Mouse (Mus musculus) CD4-positive, CD25-positive, alpha-beta regulatory T cell, adult 4 months (primary cell): ENCODE data around the gene Ttc28. TPM values are rescaled to one million over a fixed set of nuclear protein-coding genes. Genes with fewer than 3 reads are reported as not detected.

ENCODE experiments used
- ATAC-seq: one replicate; pipeline ENCODE4 v1.8.0; 2017
- polyA plus RNA-seq, 2 experiments: library from polyadenylated mRNA; unstranded; fragments of 100-300 nt; shearing (Covaris generic); gene quantifications; one replicate each; pipeline ENCODE4 v1.2.1; 2017

Ttc28 gene
- polyA plus RNA-seq, 2 experiments from 2014 or later, result 4.1 to 4.4 TPM

DNA sequence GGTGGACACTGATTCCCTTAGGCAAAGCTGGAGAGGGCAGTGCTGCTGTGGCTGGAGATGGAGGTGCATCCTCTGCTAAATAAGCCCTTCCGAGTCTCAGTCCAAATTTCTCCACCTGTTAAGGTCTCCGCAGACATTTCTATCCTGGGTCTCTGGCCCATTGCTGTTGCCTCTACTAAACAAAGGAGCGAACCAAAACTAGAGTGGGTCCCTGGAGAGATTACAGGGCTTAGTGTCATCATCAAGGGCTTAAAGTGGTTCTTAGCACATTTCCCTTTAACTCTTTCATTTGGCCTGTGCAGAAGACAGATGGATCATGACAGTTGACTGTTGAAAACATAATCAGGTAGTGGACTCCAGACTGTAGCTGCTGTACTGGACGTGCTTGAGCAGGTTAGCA, 9.0 kb downstream of the Ttc28 start:
- no peak for ATAC-seq

DNA sequence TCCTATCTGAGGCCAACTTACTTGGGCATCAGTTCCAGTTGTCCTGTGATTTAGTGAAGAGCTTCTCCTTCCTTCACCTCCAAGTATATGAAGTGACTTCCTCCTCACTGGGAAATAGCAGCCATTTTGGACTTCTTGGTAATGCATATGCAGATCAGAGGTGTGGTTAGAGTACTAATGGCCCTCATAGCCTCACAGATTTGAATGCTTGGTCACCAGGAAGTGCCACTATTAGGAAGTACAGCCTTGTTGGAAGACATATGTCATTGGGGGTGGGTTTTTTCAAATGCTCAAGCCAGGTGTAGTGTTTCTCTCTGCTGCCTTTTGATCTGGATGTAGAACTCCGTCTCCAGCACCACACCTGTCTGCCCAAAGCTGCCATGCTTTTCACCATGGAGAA, 10.3 kb downstream of the Ttc28 start:
- ATAC-seq, result no peak

DNA sequence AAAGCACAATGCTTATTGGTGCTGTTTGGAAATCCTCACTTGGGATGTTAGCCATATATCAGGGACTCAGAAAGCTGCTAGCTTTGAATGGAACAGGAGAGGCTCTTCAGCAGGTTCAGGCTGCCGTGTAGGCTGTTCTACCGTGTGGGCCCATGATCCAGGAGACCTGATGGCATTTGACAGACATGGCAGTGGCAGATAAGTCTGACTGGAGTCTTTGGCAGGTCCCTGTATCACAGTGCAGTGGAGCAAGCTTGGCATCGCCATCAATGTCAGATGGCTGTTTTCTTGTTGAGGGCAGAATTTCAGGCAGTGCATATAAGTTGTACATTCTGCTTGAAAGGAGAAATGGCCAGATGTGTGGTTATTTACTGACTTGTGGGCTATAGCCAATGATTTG, 11.0 kb downstream of the Ttc28 start:
- ATAC-seq, result no peak

DNA sequence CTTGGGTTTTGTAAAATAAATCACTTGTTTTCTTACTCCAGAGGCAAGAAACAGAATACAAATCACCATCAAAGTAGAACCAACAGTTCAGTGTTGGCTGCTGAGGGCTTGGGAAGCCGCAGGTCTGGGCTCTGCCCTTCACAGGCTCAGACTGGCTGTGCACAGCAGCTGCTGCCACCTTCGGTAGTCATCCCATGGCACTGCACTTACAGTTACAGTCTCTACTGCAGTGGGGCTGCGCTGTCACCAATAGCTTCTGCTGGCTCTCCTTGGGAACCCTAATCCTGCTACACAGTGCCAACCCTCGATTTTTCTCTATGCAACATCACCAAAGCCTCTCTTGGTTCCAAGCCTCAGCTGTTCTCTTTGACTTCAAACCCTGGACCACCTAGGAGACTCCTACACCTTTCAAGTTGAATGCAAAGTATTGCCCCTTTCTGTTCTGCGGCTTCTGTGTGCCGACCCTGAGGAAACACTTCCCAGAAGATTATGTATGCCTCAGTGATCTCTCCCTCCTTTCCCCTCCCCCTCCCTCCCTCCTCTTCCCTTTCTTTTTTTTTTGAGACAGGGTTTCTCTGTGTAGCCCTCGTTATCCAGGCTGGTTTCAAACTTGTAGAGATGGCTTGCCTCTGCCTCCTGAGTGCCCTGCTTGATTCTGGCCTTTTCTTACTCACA, 17.6 kb downstream of the Ttc28 start:
- no peak for ATAC-seq

DNA sequence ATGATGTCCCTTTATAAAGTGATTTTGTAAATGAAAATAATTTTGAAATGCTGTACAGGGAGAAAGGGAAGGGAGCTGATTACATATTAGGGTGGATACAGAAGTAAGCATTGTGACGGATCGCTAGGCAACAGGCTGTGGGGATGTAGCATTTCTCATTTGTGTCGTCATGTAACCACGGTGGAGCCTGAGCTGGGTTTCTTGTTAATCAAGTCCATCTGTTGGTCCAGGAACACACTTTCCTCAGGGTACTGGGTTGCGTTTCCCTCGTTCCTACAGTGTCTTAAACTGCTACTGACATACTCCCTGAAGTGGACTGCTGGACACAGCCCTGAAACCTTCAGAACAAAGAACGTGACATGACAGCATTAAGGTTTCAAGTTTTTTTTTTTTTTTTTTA, 18.6 kb downstream of the Ttc28 start:
- ATAC-seq, result no peak

DNA sequence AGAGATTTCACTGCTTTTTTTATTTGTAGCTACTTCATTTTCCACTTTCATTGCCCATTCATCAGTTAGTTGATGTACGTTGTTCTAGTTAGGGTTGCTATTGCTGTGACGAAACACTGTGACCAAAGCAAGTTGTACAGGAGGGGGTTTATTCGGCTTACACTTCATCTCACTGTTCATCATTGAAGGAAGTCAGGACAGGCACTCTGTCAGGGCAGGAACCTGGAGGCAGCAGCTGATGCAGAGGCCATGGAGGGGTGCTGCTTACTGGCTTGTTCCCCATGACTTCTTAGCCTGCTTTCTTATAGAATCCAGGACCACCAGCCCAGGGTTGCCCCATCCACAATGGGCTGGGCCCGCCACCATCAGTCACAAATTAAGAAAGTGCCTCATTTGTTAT, 19.2 kb downstream of the Ttc28 start:
- no peak for ATAC-seq

DNA sequence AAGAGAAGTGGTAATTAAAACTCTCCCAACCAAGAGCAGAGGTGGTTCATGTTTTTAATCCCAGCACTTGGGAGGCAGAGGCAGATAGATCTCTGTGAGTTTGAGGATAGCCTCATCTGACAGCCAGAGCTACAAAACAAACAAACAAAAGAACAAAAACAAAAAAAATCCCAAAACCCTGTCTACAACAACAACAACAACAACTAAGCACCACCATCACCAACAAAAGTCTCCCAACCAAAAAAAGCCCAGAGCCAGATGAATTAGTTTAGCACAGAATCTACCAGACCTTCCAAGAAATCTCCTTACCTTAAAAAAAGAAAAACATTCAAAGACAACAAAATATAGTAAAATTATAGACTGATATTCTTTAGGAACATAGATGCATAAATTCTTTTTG, 20.7 kb downstream of the Ttc28 start:
- ATAC-seq, result no peak

DNA sequence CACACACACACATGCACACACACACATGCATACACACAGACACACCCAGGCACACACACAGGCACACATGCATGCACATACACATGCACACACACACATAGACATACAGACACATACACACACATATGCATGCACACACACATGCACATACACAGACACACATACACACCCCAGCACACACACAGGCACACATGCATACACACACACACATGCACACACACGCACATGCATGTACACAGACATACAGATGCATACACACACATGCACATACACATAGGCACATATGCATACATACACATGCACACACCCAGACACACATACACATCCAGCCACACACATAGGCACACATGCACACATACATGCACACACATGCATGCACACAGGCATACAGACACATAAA, 27.1 kb downstream of the Ttc28 start:
- ATAC-seq, result no peak

DNA sequence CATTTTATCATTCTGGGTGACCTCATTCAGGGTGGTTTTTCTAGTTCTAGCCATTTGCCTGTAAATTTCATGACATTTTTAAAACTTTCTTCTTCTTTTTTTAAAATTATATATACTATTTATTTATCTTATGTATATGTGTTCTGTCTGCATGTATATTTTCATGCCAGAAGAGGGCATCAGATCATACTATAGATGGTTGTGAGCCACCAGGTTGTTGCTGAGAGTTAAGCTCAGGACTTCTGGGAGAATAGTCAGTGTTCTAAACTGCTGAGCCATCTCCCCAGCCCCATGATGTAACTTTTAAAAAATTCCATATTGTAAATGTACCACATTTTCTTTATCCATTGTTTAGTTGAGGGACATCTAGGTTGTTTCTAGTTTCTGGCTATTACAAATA, 29.3 kb downstream of the Ttc28 start:
- peak; percentile 37 for ATAC-seq

DNA sequence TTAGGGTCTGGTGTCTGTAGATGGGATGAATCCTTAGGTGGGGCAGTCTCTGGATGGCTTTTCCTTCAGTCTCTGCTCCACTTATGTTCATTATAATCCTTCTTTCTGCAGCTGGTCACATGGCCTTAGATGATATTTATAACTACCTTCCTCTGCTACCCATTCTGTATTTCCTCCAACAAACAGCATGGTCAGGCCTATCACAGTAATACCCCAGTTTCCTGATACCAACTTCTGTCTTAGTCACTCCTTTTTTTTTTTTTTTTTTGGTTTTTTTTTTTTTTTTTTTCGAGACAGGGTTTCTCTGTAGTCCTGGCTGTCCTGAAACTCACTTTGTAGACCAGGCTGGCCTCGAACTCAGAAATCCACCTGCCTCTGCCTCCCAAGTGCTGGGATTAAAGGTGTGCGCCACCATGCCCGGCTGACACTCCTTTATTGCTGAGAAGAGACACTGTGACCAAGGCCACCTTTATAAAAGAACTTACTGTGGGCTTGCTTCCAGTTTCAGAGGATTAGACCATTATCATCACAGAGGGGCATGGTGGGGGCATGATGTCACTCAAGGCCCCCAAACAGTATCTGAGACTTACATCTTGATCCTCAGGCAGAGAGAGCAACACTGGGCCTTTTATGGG, 30.5 kb downstream of the Ttc28 start:
- ATAC-seq, result no peak

DNA sequence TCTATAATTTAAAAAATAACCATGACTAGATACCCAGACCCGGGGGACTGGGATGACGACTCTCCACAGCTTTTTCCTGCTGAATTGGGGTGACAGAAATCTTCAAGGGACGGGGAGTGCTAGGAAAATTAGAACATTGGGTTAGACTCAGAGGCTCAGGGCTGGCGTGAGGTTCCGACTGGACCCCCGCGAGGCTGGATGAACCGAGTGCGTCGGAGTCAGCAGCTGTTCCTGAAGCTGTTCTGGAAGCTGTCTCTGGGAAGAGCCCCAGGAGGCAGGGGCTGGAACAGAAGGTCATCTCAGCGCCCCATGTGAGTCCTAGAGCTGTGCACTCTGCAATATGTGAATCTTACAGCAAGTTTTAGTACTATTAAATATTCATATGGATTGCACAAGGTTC, 35.3 kb downstream of the Ttc28 start:
- no peak for ATAC-seq

DNA sequence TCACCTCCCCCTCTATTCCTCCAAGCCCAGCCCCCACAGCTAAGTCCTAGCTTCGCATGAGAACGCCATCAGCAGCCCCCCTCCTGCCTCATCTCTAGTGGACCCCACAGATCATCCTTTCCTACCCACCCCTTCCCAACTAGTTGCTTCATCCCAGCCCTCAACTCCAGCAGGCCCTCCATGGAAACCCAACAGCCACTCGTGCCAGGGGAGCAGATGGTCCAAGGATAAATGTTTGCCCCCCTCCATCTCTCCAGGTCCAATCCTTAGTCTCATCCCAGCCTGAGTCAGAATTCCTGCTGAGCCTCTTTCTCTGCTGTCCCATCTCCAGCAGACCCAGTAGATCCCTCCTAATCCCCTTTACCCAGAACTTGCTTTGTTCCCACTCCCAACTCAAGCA, 36.6 kb downstream of the Ttc28 start:
- no peak for ATAC-seq

DNA sequence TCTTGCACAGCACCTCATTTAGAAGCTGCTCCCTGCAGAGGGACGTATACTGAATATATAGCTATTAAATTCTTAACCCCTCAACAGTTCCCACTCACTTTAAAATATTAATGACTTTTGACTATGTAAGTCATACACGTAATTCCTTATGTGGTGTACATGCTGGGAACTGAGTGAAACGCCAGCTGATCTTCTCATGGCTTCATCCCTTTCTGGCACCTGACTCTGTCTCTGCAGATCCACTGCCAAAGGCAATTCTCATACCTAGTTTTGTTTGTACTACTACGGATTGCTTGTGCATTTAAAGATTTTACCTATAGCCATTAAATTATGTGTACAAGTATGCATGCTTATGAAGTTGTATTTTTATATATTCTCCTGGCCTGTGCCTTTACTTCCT, 39.9 kb downstream of the Ttc28 start:
- ATAC-seq, result no peak

DNA sequence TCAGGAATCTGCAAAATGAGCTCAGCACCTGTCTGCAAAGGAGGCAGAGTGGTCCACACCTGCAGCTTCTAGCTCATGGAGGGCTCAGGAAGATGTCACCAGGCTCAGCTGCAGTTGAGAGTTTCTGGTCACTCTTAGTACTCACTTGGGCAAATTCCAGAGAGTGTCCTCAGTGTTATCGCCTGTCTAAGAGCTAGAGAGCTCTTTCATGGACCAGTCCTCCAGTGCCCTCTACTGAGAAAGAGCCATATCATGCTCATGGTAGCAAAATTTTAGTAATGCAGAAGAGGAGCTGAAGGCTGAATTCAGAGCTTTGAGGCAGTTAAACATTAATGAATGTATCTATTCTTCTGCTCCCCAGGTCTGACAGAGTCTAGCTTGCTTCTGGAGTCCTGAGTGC, 43.7 kb downstream of the Ttc28 start:
- no peak for ATAC-seq

DNA sequence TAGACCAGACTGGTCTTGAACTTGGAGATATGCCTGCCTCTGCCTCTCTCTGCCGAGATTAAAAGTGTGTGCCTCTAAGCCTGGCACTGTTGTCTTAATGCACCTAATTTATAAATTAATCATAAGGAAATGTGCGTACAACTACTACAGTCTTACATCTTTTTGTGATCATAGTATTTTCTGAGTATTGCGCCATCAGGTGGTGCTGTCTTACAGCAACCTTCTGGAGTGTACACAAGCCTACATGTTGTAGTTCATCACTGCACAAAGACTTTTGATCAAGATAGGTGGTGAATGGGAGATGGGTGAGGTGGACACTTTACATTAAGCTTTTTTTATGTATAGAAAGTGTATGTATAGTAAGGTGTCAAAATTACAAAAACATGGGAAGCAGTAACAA, 45.0 kb downstream of the Ttc28 start:
- ATAC-seq, result no peak

DNA sequence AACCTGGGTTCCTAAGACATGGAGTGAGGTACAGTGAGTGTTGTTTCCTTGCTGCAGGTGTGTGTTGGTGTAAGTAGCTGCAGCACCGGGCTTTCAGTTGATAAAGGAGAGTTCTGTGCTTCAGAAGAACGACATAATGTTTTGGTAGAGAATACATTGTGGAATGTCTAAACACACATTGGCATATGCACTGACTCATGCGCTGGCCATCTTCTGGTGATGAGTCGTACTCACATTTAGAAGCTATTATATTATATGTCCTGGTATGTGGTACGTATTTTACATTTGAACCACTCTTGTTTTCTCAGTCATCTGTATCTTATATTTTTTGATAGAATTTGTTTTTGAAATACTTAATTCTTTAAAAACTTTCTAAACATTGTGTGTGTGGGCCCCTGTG, 46.2 kb downstream of the Ttc28 start:
- no peak for ATAC-seq

DNA sequence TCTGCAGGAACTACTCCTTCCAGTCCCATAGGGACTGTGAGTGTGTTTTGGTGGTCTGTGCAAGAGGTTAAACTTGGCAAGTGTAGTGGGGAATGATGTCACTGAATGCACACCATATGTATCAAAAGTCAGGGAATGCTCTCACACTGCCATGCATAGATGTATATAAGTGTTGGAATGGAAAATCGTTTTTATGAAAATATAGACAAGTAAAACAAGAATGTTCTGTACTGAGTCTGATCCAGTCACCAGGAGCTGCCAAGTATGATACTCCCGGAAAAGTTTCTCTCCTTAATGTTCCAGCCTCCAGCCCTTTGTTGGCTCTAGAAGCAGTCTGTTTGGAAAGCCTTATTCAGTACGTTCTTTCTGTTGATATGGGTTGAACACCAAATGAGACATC, 48.7 kb downstream of the Ttc28 start:
- no peak for ATAC-seq

DNA sequence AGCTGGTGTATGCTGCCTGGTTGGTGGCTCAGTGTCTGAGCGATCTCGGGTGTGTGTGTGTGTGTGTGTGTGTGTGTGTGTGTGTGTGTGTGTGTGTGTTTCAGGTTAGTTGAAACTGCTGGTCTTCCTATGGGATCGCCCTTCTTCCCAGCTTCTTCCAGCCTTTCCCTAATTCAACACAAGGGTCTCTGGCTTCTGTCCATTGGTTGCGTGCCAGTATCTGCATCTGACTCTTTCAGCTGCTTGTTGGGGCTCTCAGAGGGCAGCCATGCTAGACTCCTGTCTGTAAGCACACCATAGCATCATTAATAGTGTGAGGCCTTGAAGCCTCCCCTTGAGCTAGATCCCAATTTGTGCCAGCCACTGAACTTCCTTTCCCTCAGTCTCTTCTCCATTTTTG, 49.7 kb downstream of the Ttc28 start:
- ATAC-seq, result no peak

DNA sequence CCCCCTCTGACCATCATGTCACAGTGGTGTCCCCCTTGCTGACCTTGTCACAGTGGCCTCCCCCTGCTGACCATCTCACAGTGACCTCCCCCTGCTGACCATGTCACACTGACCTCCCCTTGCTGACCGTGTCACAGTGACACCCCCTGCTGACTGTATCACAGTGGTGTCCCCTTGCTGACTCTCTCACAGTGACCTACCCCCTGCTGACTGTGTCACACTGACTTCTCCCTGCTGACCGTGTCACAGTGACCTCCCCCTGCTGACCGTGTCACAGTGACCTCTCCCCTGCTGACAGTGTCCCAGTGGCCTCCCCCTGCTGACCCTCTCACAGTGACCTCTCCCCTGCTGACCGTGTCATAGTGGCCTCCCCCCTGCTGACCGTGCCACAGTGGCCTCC, 57.0 kb downstream of the Ttc28 start:
- no peak for ATAC-seq

DNA sequence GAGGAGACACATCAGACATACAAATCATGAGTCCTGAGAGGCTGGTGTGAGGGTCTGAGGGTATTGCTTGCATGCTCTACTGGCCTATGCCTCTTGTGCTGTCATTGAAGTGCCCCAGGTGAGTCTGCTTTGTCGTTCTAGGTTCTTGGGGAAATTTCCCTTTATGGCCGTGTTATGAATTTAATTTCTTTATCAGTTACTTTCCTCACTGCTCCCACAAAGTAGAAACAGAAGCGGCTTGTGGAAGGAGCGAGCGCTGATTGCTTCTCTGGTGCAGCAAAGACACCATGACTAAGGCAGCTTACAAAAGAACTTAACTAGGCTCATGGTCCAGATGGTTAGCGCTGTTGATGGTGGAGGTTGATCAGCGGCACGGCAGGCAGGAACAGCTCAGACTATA, 64.7 kb downstream of the Ttc28 start:
- no peak for ATAC-seq

DNA sequence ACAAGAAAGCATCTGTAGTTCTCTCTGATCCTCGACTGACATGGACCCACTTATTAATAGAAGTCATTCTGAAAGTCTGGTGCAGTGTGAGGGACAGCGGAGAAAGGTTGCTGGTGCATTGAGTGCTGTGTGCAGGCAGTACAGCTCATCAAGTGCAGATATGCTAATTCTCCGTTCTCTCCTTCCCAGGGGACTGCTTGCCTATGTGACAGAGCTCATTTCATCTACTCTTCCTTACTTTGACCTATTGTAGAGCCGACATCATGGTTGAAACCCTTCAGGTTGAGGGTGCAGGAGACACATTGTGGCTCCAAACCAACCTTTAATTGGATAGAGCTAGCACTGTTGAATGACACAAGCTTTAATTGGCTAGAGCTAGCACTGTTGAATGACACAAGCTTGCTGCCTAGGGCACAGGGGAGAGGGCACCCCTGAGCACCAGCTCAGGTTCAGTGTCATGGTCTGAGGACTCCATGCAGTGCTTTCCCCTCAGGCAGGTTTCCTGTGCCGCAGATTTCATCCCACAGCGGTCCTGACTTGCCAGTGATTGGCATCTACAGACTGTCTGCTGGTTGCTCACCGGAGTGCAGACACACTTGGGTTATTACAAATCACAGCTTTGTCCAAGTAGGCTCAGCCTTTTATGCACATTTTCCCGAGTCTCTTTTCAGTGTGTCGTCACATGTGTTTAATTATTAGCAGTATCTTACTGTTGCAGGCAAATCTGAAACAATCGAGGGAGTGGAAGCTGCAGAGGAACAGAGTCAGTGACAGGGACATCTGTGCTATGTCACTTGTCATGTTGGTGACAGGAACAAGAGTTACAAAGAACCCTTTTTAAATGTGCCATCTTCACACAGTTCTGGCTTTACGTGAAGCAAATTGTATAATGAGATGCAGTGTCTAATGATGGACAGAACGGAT, 69.1 kb downstream of the Ttc28 start:
- no peak for ATAC-seq

DNA sequence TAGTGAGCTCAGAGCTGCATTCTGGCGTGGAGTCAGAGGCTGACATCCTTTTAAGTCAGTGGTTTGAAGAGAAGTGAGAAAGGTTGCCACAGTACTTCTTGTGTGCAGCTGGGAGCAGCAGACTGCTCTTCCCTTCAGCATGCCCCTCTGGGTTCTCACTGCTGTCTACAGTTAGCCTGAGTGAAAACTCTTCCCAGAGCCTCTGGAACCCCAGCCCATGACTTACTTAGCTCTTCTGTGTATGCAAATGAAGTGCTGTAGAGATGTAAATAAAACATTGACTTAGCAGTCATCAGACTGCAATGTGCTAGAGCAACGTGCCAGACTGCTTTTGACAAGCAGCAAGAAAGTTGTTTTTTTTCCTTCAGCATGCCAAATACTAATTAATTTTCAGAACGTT, 70.2 kb downstream of the Ttc28 start:
- ATAC-seq, result no peak

DNA sequence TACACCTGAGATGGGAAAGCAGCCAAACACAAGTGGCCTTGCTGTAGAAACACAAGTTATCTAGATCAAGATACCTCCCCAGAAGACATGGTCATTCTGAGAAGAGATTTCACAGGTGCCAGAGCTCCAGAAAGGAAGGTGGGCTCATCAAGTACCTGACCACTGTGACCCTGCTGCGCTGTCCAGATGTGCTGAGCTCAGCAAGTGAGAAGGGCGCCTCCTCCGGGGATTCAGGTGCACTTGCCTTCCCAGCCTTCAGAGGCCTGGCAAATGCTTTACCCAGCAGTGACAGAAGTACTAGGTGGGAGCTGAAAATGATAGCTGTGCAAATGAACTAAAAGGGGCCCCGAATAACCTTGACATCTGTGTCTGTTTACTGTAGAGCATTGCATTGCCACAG, 78.6 kb downstream of the Ttc28 start:
- ATAC-seq, result no peak

DNA sequence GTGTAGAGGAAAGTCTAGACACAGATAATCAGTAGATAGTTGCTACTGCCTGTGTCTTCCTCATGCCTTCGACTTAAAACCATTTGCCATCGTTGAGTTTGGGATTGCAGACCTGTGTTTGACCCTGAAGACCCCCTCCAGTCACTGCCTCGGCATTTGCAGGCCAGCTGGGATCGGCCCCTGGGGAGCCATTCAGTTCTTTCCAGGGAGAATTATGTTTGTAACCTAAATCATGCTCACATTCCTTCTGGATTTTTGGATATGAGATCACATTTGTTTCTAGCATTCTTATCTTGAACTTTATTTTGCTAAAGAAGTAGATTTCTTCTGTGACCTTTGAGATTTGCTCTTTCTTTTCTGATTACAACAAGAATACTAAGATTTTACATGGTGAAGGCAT, 80.5 kb downstream of the Ttc28 start:
- no peak for ATAC-seq
